Mouse (Mus musculus): ENCODE results near the gene Abhd15.

Gene Abhd15

DNA sequence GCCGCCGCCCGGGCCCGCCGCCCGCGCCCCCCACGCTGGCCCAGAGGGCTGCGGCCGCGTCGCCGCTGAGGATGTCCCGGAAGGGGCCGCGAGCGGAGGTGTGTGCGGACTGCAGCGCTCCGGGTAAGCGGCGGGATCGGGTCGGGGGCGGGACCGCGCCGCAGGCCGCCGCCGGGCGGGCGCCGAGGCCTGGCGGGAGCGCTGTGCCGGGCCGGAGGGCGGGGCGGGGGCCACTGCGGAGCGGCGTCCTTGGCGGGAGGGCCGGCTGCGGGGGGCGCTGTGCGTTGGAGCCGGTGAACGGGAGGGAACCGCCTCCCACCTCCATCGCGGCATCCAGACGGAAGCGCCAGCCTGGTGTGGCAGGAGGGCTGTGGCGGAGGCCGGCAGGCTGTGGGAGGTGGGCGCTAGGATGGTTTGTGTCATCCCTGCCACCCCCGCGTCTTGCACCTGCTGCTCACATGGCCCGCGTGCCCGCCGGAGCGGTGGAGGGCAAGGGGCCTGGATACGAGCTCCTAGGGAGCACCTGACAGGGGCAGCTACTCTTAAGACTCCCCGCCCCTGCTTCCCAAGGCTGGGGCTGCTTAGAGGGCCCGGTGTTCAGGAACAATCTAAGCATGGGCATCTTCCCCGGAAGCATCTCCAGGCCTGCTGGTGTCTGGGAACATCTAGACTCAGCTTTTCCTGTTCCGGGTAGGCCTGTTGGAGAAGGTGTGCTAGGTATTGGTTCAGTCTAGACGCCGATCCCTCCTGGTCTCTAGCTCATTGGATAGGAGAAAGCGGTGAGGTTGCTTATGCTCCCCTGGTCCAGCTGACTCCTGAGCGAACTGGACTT lies 21.2 kb upstream of the Abhd15 start, which contains the start of gene Git1:
TSS of gene Git1 (plus strand) at position 51 of the 832 bp plus-strand sequence.
- peak; percentile 61 for DNase-seq (ENCODE audit: low read depth, low spot score)

- no peak for DNase-seq (ENCODE audit: low read depth, low spot score)
Observed at GRCm38 (mm10) chr11:77494344-77494676, 20.6 kb upstream of the Abhd15 start.

- no peak for DNase-seq (ENCODE audit: low read depth, low spot score)
Observed at GRCm38 (mm10) chr11:77494782-77495181, 20.1 kb upstream of the Abhd15 start.

DNA sequence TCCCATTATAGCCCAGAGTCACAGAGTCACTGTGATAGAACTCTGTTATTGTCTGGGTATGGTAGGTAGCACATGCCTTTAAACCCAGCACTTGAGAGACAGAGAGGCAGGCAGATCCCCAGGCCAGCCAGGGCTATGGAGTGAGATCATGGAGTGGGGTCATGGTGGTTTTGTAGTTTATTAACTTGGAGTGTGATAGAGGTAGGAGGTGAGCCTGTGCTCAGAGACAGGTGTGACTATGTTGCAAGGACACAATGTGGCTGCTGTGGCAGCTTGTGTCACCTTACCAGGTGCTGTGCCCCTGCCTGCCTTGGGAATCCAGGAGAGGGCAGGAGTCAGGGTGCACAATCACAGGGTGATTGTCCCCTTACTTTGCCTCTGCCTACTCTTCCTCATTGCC lies 19.4 kb upstream of the Abhd15 start:
- DNase-seq (ENCODE audit: low read depth, low spot score): no peak

DNA sequence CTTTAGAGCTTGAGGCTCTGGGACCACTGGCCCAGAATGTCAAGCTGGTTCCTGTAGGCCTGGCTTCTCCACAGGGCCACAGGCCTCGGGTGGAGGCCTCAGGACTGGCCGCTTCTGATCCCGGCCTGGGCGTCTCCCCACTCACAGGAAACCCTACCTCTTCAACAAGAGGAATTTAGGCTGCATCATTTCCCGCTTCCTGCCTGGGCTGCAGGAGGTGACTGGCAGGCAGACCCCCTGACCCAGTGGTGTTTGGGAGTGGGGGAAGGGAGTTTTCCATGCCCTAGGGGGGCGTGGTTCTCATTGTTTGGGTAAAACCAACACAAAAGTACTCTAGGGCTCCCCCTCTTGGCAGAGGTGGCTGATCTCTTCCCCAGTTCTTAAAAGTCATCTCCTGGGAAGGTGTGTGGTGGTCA lies 17.6 kb upstream of the Abhd15 start:
- DNase-seq (ENCODE audit: low read depth, low spot score): peak; percentile 71

- no peak for DNase-seq (ENCODE audit: low read depth, low spot score)
Observed at GRCm38 (mm10) chr11:77497851-77498250, 17.1 kb upstream of the Abhd15 start.

GRCm38 (mm10) chr11:77498261-77499139 lies 16.4 kb upstream of the Abhd15 start:
- DNase-seq (ENCODE audit: low read depth, low spot score): no peak

GRCm38 (mm10) chr11:77499354-77499753 lies 15.6 kb upstream of the Abhd15 start:
- DNase-seq (ENCODE audit: low read depth, low spot score): no peak

DNA sequence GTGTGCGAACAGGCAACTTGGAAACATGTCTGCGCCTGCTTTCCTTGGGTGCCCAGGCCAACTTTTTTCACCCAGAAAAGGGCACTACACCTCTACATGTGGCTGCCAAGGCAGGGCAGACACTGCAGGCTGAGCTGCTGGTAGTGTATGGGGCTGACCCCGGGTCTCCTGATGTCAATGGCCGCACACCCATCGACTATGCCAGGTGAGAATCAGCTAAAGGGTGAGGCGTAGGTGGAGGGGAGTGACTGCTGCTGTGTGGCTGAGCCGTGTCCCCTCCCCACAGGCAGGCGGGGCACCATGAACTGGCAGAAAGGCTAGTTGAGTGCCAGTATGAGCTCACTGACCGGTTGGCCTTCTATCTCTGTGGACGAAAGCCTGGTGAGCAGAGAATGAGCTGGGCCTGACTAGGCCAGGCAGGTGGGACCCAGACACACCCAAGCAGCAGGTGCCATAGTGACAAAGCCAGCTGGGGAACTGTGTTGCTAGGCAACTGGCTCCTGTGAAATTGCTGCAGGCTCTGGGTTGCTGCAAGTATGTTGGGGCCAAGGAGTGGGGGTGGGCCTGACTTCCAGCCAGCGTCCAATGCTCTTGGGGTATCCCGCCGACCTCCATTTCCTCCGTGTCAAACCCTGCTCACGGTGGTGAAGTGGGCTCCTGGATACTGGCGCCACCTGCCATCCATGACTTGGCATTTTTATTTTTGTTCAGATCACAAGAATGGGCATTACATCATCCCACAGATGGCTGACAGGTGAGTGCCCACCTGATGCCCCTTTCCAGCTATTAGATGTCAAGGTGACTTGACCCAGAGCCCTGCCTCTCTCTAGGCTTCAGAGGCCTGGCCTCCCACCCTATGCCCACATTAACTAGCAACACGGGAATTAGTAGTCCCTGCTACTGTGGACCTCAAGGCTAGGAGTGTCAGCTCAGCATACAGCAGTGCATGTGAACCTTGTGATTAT lies 14.3 kb upstream of the Abhd15 start:
- no peak for DNase-seq (ENCODE audit: low read depth, low spot score)

- peak; percentile 78 for DNase-seq (ENCODE audit: low read depth, low spot score)
Observed at GRCm38 (mm10) chr11:77501392-77501791, 13.5 kb upstream of the Abhd15 start.

DNA sequence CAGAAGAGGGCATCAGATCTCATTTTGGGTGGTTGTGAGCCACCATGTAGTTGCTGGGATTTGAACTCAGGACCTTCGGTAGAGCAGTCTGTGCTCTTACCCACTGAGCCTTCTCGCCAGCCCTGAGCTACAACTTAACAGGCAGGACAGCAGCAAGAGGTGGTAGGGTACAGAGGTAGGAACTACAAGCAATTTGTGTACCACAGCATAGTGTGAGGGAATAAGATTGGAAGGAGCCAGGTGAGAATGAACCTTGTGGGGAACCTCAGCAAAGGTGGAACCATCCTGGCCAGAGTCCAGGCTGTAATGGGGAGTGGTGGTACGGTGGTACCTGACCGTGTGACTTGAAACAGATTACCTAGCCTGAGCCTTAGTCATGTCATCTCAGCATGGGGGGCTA lies 12.9 kb upstream of the Abhd15 start:
- DNase-seq (ENCODE audit: low read depth, low spot score): no peak

DNA sequence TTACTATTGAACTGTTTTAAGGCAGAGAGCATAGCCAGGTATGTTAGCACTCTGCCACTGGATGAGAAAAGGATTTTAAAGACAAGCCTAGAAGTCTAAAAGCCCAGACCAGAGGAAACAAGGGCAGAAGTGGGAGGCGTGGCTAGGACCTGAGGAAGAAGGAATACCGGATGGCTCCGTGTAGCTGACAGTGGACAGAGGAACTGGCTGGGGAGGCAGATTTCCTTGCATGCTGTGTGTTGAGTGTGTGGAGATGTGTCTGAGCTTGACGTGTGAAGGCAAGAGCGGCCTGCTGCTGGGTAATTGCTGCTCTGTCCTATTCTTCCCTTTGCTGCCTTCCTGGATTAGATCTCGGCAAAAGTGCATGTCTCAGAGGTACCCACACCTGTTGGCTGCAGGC lies 12.4 kb upstream of the Abhd15 start:
- no peak for DNase-seq (ENCODE audit: low read depth, low spot score)

DNA sequence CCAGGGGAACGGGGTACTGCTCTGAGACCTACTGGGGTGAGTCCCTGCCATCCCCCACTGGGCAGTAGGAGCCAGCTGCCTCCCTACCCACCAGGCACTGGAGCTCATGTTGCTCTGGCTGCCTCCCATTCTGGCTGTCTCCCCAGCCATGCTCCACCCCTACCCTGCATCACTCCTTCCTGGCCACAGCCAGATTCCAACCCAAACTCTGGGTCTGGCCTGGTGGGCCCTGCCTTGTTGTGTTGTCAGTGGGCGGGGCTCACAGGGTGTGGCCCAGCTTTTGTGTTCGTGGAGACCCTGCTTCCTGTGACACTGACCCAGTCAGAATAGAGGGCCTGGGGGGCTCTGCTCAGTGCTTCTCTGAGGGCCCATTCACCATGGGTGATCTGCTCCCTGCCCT lies 11.4 kb upstream of the Abhd15 start:
- DNase-seq (ENCODE audit: low read depth, low spot score): no peak

DNA sequence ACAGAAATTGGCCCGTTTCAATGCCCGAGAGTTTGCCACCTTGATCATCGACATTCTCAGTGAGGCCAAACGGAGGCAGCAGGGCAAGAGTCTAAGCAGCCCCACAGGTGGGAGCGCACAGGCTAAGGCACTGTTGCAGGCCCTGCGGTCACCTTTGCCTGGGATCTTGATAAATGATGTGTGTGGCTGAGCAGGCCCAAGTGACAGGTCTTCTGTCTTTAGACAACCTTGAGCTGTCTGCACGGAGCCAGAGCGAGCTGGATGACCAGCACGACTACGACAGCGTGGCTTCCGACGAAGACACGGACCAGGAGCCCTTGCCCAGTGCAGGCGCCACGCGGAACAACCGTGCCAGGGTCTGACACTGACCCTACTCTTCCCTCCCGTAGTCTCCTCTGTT lies 10.5 kb upstream of the Abhd15 start:
- no peak for DNase-seq (ENCODE audit: low read depth, low spot score)

DNA sequence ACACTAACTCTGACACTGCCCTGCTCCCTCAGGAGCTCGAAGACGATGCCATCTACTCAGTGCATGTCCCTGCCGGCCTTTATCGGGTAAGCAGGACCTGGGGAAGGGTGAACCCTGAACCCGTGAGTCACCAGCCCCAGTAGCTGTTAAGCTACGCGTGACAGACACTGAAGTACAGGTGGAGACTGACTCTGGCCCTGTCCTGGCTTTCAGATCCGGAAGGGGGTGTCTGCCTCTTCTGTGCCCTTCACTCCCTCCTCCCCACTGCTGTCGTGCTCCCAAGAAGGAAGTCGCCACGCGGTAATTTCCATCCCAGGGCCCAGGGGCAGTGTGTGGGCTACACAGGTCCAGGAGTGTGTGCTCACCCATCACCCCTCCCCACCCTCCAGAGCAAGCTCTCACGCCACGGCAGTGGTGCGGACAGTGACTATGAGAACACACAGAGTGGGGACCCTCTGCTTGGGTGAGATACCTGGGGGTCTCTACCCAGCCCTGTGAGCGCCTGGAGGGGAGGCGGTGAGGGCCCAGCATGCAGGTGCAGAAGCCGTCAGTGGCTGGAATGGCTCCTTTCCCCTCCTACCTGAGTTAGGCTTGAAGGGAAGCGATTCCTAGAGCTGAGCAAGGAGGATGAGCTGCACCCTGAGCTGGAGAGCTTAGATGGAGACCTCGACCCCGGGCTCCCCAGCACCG lies 9.5 kb upstream of the Abhd15 start:
- DNase-seq (ENCODE audit: low read depth, low spot score): no peak

GRCm38 (mm10) chr11:77506273-77506672 lies 8.6 kb upstream of the Abhd15 start:
- DNase-seq (ENCODE audit: low read depth, low spot score): no peak

- DNase-seq (ENCODE audit: low read depth, low spot score): no peak
Observed at GRCm38 (mm10) chr11:77506941-77507340, 8.0 kb upstream of the Abhd15 start.

DNA sequence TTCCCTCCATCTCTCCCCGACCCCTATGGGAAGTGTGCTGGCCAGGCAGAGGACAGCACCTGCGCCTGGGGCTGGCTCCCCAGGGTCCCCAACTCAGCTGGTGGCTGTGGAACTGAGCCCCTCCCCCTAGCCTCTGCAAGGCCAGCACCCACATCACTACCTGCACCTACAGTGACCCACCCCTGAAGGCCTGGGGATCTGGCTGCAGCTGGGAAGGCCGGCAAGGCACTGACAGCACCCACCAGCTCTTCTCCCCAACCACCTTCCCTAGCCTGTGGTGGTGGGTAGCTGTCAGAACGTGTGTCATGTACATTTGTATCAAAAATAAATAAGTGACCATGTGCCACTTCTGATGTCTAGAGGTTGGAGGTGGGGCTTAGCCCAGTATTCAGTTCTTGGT lies 7.5 kb upstream of the Abhd15 start:
- DNase-seq (ENCODE audit: low read depth, low spot score): no peak

GRCm38 (mm10) chr11:77508068-77509021 lies 6.6 kb upstream of the Abhd15 start:
- DNase-seq (ENCODE audit: low read depth, low spot score): peak; percentile 85

GRCm38 (mm10) chr11:77511336-77511735 lies 3.6 kb upstream of the Abhd15 start:
- no peak for DNase-seq (ENCODE audit: low read depth, low spot score)
